Mouse (Mus musculus) heart, embryonic 15.5 days (tissue): ENCODE measurements around the gene Cyp24a1. TPM values are rescaled to one million over a fixed set of nuclear protein-coding genes. Genes with fewer than 3 reads are reported as not detected.

Source experiments
- ATAC-seq: fragments of 200-750 bp; cut with Nextera tagmentation; replicated peaks from 2 replicates; pipeline ENCODE4 v1.8.0; 2017; ENCODE audit warnings: low read depth, moderate TSS enrichment; ENCODE audit not compliant: insufficient number of reproducible peaks, insufficient read depth, low FRiP score
- H3K27ac ChIP-seq: fragments of 300-500 bp; sonication (generic); 2 replicates; pipeline ENCODE4 v1.5.1; 2015; ENCODE audit warnings: mild to moderate bottlenecking, inconsistent platforms
- H3K27me3 ChIP-seq: fragments of 300-500 bp; sonication (generic); 2 replicates; pipeline ENCODE4 v1.6.1; 2015; ENCODE audit warnings: inconsistent platforms
- H3K36me3 ChIP-seq: fragments of 300-500 bp; sonication (generic); 2 replicates; pipeline ENCODE4 v1.6.1; 2015; ENCODE audit warnings: mild to moderate bottlenecking, inconsistent platforms
- H3K4me1 ChIP-seq: fragments of 300-500 bp; sonication (generic); replicated peaks from 2 replicates; pipeline ENCODE4 v1.6.1; 2015; ENCODE audit warnings: inconsistent platforms
- H3K4me2 ChIP-seq: fragments of 300-500 bp; sonication (generic); 2 replicates; pipeline ENCODE4 v1.6.1; 2015; ENCODE audit warnings: inconsistent platforms, mild to moderate bottlenecking, moderate library complexity
- H3K4me3 ChIP-seq: fragments of 300-500 bp; sonication (generic); 2 replicates; pipeline ENCODE4 v1.5.1; 2015; ENCODE audit warnings: mild to moderate bottlenecking, inconsistent platforms
- H3K9ac ChIP-seq: fragments of 300-500 bp; sonication (generic); 2 replicates; pipeline ENCODE4 v1.6.1; 2015; ENCODE audit warnings: mild to moderate bottlenecking, inconsistent platforms
- H3K9me3 ChIP-seq: fragments of 300-500 bp; sonication (generic); replicated peaks from 2 replicates; pipeline ENCODE4 v1.6.1; 2016; ENCODE audit warnings: inconsistent platforms
- WGBS: fragments of 180-500 bp; shearing (Covaris S2); methylation state at CpG from one replicate; pipeline ENCODE4 v1.1.7; 2015; ENCODE audit warnings: mixed read lengths; 5-methylcytosine and 5-hydroxymethylcytosine counted together
- polyA plus RNA-seq: library from polyadenylated mRNA; unstranded; fragments of >200 nt; fragmentation: Nextera tagmentation; extraction: Ambion mirVana; gene quantifications from 2 replicates; pipeline ENCODE4 v1.2.1, GENCODE M21; 2015

Gene Cyp24a1
- not detected in 2 replicates for polyA plus RNA-seq

GRCm38 (mm10) chr2:170497091-170497566 is at the start of gene Cyp24a1:
Gene Cyp24a1 (minus strand): TSS chr2:170497145.
- Histone ChIP-seq H3K9ac (no peak within 1 kb of the TSS), H3K4me1 (peaks cover 8% of the 10 kb centered on the region), H3K4me3 (peak within 1 kb of the TSS; percentile 27), H3K9me3 (no peaks in the 10 kb centered on the region), H3K27me3 (peaks cover 97% of the 10 kb centered on the region), H3K4me2 (peak within 1 kb of the TSS; percentile 47), H3K27ac (no peak within 1 kb of the TSS), H3K36me3 (no peaks in the 10 kb centered on the region)
- peak; percentile 43; the same call in 1 of the 2 replicates for ATAC-seq
- under 1% methylated on average over 35 of the region's 36 CpGs for WGBS

- H3K27me3 ChIP-seq = 0 out of 2 replicates have a peak, but pooled peaks cover 3% of the 10 kb centered on the region
- H3K4me3 ChIP-seq = no peak overlapping the region
- no peak overlapping the region for H3K27ac ChIP-seq
- no peak overlapping the region for H3K4me2 ChIP-seq
- no peaks in the 10 kb centered on the region for H3K9me3 ChIP-seq
- no peaks in the 10 kb centered on the region for H3K36me3 ChIP-seq
- H3K4me1 ChIP-seq = peaks cover 7% of the 10 kb centered on the region
- ATAC-seq = no peak
- 61% methylated on average over 4 of the region's 4 CpGs for WGBS
- H3K9ac ChIP-seq = no peak overlapping the region
Observed at GRCm38 (mm10) chr2:170545745-170546144, 48.8 kb upstream of the Cyp24a1 start.

- H3K27ac ChIP-seq = no peak overlapping the region
- 79% methylated on average over 7 of the region's 7 CpGs for WGBS
- no peak for ATAC-seq
Observed at GRCm38 (mm10) chr2:170544950-170545349, 48.0 kb upstream of the Cyp24a1 start.

GRCm38 (mm10) chr2:170544159-170544558 is 47.2 kb upstream of the Cyp24a1 start:
- Histone ChIP-seq H3K27me3 (0 out of 2 replicates have a peak, but pooled peaks cover 3% of the 10 kb centered on the region), H3K9me3 (no peaks in the 10 kb centered on the region), H3K36me3 (no peaks in the 10 kb centered on the region), H3K27ac (no peak overlapping the region), H3K4me1 (peaks cover 2% of the 10 kb centered on the region; the same call in 1 of the 2 replicates), H3K4me2 (no peak overlapping the region), H3K9ac (no peak overlapping the region), H3K4me3 (no peak overlapping the region)
- WGBS = 72% methylated on average over 3 of the region's 3 CpGs
- ATAC-seq = no peak

More at GRCm38 (mm10) chr2:170544950-170545349, 48.0 kb upstream of the Cyp24a1 start:
- H3K36me3 ChIP-seq = no peaks in the 10 kb centered on the region
- no peak overlapping the region for H3K4me2 ChIP-seq
- no peak overlapping the region for H3K4me3 ChIP-seq
- no peaks in the 10 kb centered on the region for H3K9me3 ChIP-seq
- peaks cover 2% of the 10 kb centered on the region; the same call in 1 of the 2 replicates for H3K4me1 ChIP-seq
- no peak overlapping the region for H3K9ac ChIP-seq
- H3K27me3 ChIP-seq = 0 out of 2 replicates have a peak, but pooled peaks cover 3% of the 10 kb centered on the region

GRCm38 (mm10) chr2:170543625-170544024 is 46.7 kb upstream of the Cyp24a1 start:
- no peak overlapping the region for H3K9ac ChIP-seq
- no peak overlapping the region for H3K4me2 ChIP-seq
- H3K27me3 ChIP-seq = 0 out of 2 replicates have a peak, but pooled peaks cover 3% of the 10 kb centered on the region
- H3K9me3 ChIP-seq = no peaks in the 10 kb centered on the region
- no peaks in the 10 kb centered on the region for H3K36me3 ChIP-seq
- H3K4me3 ChIP-seq = no peak overlapping the region
- 84% methylated on average over 5 of the region's 5 CpGs for WGBS
- peaks cover 2% of the 10 kb centered on the region; the same call in 1 of the 2 replicates for H3K4me1 ChIP-seq
- H3K27ac ChIP-seq = no peak overlapping the region
- no peak for ATAC-seq

- no peaks in the 10 kb centered on the region for H3K9me3 ChIP-seq
- no peak for ATAC-seq
- no peak overlapping the region for H3K4me2 ChIP-seq
- WGBS = 81% methylated on average over 9 of the region's 9 CpGs
- no peak overlapping the region for H3K9ac ChIP-seq
- H3K36me3 ChIP-seq = no peaks in the 10 kb centered on the region
- 0 out of 2 replicates have a peak, but pooled peaks cover 3% of the 10 kb centered on the region for H3K27me3 ChIP-seq
- H3K4me1 ChIP-seq = no peaks in the 10 kb centered on the region
- no peak overlapping the region for H3K27ac ChIP-seq
- no peak overlapping the region for H3K4me3 ChIP-seq
Observed at GRCm38 (mm10) chr2:170539211-170539610, 42.3 kb upstream of the Cyp24a1 start.

- H3K4me3 ChIP-seq = no peak overlapping the region
- H3K4me2 ChIP-seq = no peak overlapping the region
- ATAC-seq = no peak
- no peak overlapping the region for H3K27ac ChIP-seq
- H3K9me3 ChIP-seq = no peaks in the 10 kb centered on the region
- no peak overlapping the region for H3K9ac ChIP-seq
- no peaks in the 10 kb centered on the region for H3K4me1 ChIP-seq
- no peaks in the 10 kb centered on the region for H3K36me3 ChIP-seq
- no peaks in the 10 kb centered on the region for H3K27me3 ChIP-seq
Observed at GRCm38 (mm10) chr2:170535841-170536240, 38.9 kb upstream of the Cyp24a1 start.

GRCm38 (mm10) chr2:170534803-170535174 is 37.8 kb upstream of the Cyp24a1 start:
- Histone ChIP-seq H3K36me3 (no peaks in the 10 kb centered on the region), H3K4me2 (no peak overlapping the region), H3K9me3 (no peaks in the 10 kb centered on the region), H3K27me3 (no peaks in the 10 kb centered on the region), H3K27ac (no peak overlapping the region), H3K4me1 (no peaks in the 10 kb centered on the region), H3K9ac (no peak overlapping the region), H3K4me3 (no peak overlapping the region)
- 89% methylated on average over 11 of the region's 11 CpGs for WGBS
- ATAC-seq = no peak

- 58% methylated on average over 6 of the region's 12 CpGs for WGBS
Observed at GRCm38 (mm10) chr2:170534116-170534802, 37.3 kb upstream of the Cyp24a1 start.

GRCm38 (mm10) chr2:170530256-170530655 is 33.3 kb upstream of the Cyp24a1 start:
- Histone ChIP-seq H3K4me1 (0 out of 2 replicates have a peak, but pooled peaks cover 4% of the 10 kb centered on the region), H3K4me3 (no peak overlapping the region), H3K36me3 (no peaks in the 10 kb centered on the region), H3K9me3 (no peaks in the 10 kb centered on the region), H3K27ac (no peak overlapping the region), H3K27me3 (no peaks in the 10 kb centered on the region), H3K9ac (no peak overlapping the region), H3K4me2 (no peak overlapping the region)
- 79% methylated on average over 3 of the region's 3 CpGs for WGBS
- ATAC-seq = no peak

More at GRCm38 (mm10) chr2:170534116-170534802, 37.3 kb upstream of the Cyp24a1 start:
- no peak overlapping the region for H3K27ac ChIP-seq
- H3K9ac ChIP-seq = no peak overlapping the region
- no peak overlapping the region for H3K4me2 ChIP-seq
- H3K4me1 ChIP-seq = no peaks in the 10 kb centered on the region
- no peak for ATAC-seq
- no peak overlapping the region for H3K4me3 ChIP-seq
- no peaks in the 10 kb centered on the region for H3K9me3 ChIP-seq
- H3K27me3 ChIP-seq = no peaks in the 10 kb centered on the region
- no peaks in the 10 kb centered on the region for H3K36me3 ChIP-seq

GRCm38 (mm10) chr2:170529766-170530165 is 32.8 kb upstream of the Cyp24a1 start:
- Histone ChIP-seq H3K4me1 (0 out of 2 replicates have a peak, but pooled peaks cover 4% of the 10 kb centered on the region), H3K9ac (no peak overlapping the region), H3K9me3 (no peaks in the 10 kb centered on the region), H3K36me3 (no peaks in the 10 kb centered on the region), H3K4me3 (no peak overlapping the region), H3K27ac (no peak overlapping the region), H3K4me2 (no peak overlapping the region), H3K27me3 (no peaks in the 10 kb centered on the region)
- 91% methylated on average over 7 of the region's 7 CpGs for WGBS
- no peak for ATAC-seq
